Mouse (Mus musculus) heart, postnatal 14 days (tissue): ENCODE measurements around the gene Snrnp25. TPM values are rescaled to one million over a fixed set of nuclear protein-coding genes. Genes with fewer than 3 reads are reported as not detected.

Source experiments
- DNase-seq, 2 experiments: peaks; one replicate each; pipeline ENCODE4 v3.0.0; 2021 to 2022
- intact Hi-C: fragments of 180-260 bp; cut with DNase I; formaldehyde crosslinking; loops from one replicate; pipeline ENCODE4 v1.15.1; 2025
- total RNA-seq, 2 experiments: library from RNA; stranded (reverse); gene quantifications; 2 replicates each; pipeline ENCODE4 v1.2.3; 2021

Snrnp25 gene
- total RNA-seq, 2 experiments from 2014 or later: 11.4 to 11.5 TPM

DNA sequence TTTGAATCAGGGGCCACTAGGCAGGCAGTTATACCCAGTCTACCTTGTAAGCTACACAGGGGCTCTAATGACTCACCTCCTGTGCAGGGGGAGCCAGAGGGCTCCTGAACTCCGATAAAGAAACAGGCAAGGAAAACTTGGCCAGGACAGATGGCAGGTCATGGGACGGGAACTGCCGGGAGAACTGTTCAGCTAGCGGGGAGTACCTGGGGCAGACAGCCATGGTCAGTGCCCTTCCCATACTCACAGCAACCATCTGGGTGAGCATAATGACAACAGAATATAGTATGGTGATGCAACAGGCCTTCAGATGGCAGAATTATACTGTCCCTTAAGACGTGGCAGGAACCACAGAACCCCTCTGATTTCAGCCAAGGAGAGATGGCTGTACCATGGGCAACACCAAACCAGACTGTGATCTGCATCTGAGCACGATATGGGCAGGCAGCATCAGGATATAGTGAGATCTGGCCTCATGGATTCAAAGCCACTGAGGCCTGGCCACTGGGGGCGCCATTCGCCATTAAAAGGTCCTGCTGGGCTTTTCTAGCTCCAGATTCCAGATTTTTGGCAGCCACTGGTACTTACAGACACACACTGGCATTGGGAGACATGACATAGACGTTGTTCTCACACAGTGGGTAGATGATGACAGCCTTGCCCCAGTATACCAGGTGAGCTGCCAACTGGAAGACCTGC is 31.6 kb downstream of the Snrnp25 start:
- intact Hi-C loops: no loop called here
- DNase-seq: peak; percentile 62 to 80

DNA sequence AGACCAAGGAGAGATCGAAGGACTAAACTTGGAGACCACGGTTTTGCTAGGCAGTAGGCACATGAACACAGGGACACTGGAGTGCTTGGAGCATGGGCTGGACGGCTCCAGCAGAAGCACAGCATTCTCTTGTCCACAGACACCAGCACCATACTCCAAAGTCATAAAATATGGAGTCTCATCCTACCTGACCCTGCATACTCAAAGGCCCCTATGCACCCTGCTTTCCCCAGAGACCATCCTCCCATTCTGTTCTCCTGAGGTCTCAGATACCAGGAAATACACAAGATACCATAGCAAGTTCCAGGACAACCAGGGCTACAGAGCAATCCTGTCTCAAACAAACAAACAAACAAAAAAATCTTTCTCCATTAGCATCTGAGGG is 32.2 kb downstream of the Snrnp25 start:
- intact Hi-C loops: no loop called here
- DNase-seq: no peak

DNA sequence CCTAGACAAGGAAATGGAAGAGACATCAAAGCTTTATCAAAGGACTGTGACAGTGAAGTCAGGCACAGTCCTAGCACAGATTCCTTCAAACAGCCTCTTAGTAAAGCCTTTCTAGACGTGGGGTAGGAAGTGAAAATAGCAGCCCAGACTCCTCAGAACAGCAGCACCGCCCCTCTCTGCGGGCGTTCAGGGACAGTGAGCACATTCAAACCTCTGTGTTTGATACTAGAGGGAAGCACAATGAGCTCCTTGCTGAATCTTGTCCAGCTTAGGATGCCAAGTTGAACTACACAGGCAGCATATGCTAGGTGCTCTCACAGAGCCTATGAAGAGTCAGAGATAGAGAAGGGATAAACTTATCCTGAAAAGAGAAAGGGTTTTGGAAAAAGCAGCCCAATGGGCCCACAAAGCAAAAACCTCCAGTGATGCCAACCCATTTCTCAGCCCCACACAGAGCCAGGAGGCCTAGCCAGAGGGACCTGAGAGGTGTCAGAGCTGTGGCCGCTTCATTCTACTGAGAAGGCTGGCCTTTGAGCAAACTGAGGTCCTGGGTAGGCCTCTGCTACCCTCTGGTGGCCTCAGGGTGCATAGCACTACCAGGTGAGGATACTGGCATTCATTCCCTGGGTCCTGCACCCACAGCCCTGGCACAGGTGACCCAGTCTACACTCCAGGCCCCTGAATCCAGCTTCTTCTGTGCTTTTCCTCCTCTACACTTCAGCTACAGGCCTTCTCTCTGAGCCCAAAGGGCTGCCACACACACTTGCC is 33.1 kb downstream of the Snrnp25 start:
- intact Hi-C loops: loop anchor here (1.0 to 2.0 kb wide), 3 partner anchors 21 to 55 kb away; partner anchors contain the start of gene Hbq1b
- DNase-seq: peak; percentile 71 to 81

DNA sequence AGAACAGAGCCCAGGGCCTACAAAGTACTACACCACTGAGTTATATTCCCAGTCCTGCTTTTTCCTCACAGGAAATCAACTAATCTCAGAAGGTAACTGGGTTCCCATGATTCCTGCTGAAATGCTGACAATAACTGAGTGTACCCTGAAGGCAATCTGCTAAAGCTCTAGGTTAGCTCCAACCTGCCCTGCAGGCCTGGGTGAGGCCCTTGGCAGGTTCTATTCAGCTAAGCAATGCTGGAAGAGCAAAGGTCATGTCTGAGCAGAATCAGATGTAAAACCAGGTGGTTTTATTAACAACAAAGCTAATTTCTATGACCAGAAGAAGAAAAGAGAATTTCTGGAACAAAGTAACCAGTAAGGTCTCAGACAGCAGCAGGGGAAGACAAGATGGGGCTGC is 36.2 kb downstream of the Snrnp25 start:
- intact Hi-C loops: no loop called here
- no peak for DNase-seq

DNA sequence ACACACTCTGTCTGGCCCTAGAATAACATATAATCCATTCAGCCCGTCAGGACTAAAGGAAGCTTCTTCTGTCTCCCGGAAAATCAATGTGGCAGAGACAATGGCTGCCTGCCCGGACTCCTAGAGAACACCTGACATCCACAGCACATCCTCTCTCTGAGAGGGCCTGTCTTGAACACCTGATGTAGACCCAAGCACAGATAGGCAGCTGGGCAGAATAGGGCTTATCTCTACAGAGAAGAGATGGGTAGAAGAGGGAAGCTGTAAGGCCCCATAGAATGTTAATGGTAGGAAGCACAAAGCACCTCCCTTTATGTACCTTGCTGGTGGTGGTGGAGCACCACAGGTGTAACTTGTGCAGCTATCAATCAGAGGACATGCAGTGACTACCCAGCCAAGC is 37.0 kb downstream of the Snrnp25 start:
- no peak for DNase-seq
- intact Hi-C loops: no loop called here

DNA sequence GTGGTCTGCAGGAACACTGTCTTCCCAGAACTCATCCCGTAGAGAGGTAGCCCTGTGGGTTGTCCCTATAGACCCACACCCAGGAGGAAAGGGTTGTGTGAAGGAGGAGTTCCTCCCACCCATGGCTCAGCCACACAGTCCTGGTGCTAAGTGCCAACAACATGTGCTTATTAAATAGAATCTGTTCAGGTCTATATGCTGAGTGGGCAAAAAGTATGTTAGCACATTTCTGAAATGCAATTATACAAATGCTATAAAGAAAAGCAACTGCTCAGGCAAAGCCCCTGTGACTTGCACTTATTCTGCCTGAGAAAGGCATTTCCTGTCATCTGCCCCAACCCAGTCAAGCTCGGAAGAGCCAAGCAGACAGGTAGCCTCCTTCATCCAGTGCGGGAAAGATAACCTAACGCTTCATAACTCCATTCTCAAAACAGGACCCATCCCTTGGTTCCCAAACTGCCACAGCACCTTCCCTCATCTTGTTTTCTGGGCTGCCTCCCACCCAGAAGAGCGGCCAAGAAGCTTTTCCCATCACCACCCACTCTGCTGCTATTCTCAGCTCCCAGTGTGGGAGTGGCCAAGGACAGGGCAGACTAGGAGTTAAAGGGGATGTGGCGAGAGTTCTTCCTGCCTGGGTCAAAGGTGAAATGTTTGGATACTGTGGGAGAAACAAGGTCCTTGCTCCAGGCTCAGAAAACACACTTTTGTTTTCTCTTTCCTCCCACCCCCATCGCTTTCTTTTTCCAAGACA is 38.2 kb downstream of the Snrnp25 start:
- DNase-seq: no peak
- intact Hi-C loops: no loop called here

- intact Hi-C loops: no loop called here
These were observed 38.8 kb downstream of the Snrnp25 start for GRCm38 (mm10) chr11:32244064-32244463.

DNA sequence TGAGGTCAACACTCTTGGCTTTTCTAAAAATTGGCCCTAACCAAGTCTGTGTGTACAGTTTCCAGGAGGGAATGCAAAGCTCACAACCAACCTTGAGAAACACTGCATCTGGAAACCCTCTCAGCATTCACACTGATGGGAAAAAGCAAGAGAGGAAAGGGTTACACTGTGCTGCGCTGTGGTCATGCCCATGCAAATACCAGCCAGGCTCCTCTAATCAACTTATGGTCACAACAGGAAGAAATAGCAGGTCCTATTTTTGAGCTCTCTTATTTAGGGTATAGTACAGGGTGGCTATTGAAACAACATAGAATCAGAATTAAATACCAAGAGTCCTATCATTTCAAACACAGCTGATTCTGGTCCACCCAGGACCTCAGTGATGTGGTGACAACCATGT is 39.4 kb downstream of the Snrnp25 start:
- intact Hi-C loops: no loop called here
- no peak for DNase-seq

More at GRCm38 (mm10) chr11:32244064-32244463, 38.8 kb downstream of the Snrnp25 start:
- DNase-seq: peak; percentile 47 to 60

- intact Hi-C loops: no loop called here
- no peak for DNase-seq
These were observed 40.4 kb downstream of the Snrnp25 start for GRCm38 (mm10) chr11:32245614-32246013.

DNA sequence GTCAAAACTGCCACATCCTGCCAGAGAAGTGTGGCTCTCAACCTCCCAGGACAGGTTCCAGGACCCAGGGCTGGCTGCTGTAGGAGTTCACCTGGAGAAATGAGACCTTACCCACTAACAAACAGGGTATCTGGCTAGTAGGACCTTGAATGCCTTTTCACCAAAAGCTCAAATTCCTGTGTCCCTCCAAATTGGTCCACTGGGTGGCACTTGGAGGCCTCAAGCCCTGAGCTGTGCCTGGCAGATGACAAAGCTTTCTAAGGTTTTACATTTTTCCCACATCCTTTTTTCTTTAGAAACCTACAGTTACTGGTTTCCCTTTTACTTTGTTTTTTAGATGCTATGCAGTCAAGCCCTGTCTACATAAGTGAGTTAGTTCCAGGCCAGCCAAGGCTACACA is 41.9 kb downstream of the Snrnp25 start:
- intact Hi-C loops: no loop called here
- DNase-seq: no peak

GRCm38 (mm10) chr11:32248350-32248749 is 43.1 kb downstream of the Snrnp25 start:
- intact Hi-C loops: no loop called here
- DNase-seq: no peak

GRCm38 (mm10) chr11:32250880-32251763 is 45.9 kb downstream of the Snrnp25 start:
- DNase-seq: no peak
- intact Hi-C loops: no loop called here

DNA sequence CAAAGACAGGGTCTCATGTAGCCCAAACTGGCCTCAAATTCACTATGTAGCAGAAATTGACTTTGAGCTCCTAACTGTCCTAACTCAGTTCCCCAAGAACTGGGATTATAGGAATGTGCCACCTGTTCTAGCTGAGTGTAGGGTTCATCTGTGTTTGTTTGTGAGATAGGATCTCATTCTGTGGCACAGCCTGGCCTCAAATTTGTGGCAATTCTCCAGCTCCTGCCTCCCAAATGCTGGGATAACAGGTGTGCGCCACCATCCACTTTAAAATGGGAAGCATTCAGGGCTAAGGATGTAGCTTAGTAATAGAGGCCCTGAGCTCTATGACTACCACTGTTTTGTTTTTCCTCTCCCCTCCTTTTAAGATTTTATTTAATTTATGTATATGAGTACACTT is 47.9 kb downstream of the Snrnp25 start:
- DNase-seq: no peak
- intact Hi-C loops: no loop called here

DNA sequence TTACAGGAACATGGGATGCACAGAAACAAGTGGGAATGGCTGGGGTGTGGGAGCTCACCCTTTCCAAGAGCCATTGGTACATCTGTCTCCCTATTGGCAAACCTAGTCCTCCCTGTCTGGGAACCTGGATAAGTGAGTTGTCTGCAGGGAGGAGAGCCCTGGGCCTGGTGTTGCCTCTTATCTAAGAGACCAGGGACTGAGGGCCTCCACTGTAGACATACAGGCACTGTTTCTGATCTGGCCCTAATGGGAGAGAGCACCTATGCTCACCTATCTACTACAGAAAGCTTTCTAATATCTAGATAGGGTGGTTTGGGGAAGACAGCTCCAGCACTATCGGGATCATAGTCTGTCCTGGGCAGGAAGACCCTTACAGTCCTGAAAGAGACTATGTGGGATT is 50.9 kb downstream of the Snrnp25 start:
- intact Hi-C loops: no loop called here
- no peak for DNase-seq

GRCm38 (mm10) chr11:32256566-32256965 is 51.4 kb downstream of the Snrnp25 start:
- DNase-seq: no peak

More at GRCm38 (mm10) chr11:32256566-32256965, 51.4 kb downstream of the Snrnp25 start:
- intact Hi-C loops: no loop called here

Other genes starting within 250 kb of the Snrnp25 start
- not detected for gene 4930524B15Rik, start 239.8 kb upstream of the Snrnp25 start, total RNA-seq
- gene Nsg2, start 205.0 kb upstream of the Snrnp25 start, total RNA-seq: 1 to 10 TPM; 1.2 to 8.5 TPM
- gene Il9r, start 5.1 kb upstream of the Snrnp25 start, total RNA-seq: under 1 TPM in 1 of 2 experiments, not detected in 1; 0.61 TPM
- gene Rhbdf1, start 16.9 kb downstream of the Snrnp25 start, total RNA-seq: 10 to 100 TPM; 22.3 to 23.3 TPM
- 1 to 10 TPM; 6.5 to 8.5 TPM for gene Mpg, start 21.1 kb downstream of the Snrnp25 start, total RNA-seq
- gene Nprl3, start 62.3 kb downstream of the Snrnp25 start, total RNA-seq: 10 to 100 TPM; 24.9 to 29.3 TPM
- not detected for gene Hba-x, start 71.0 kb downstream of the Snrnp25 start, total RNA-seq
- gene Hba-a1, start 78.1 kb downstream of the Snrnp25 start, total RNA-seq: over 10,000 TPM; 19,140 to 26,056 TPM
- gene Hbq1b, start 81.5 kb downstream of the Snrnp25 start, total RNA-seq: 1 to 10 TPM; 2.9 TPM
- over 10,000 TPM; 17,559 to 24,540 TPM for gene Hba-a2, start 91.1 kb downstream of the Snrnp25 start, total RNA-seq
- 1 to 10 TPM; 1.7 to 2.0 TPM for gene Hbq1a, start 94.7 kb downstream of the Snrnp25 start, total RNA-seq
- gene Sh3pxd2b, start 142.4 kb downstream of the Snrnp25 start, total RNA-seq: 10 to 100 TPM; 13.3 to 17.4 TPM
- gene Ubtd2, start 250.0 kb downstream of the Snrnp25 start, total RNA-seq: 10 to 100 TPM; 10.9 to 11.8 TPM